Mouse (Mus musculus): ENCODE results near the gene Hmgcs1. TPM values are rescaled to one million over a fixed set of nuclear protein-coding genes. Genes with fewer than 3 reads are reported as not detected.
A peak's percentile ranks its signal among the peaks of the same experiment; 100 is the strongest.

The Hmgcs1 gene
- polyA plus RNA-seq, 1 experiment from 2014 or later: 161 TPM

- H3K27ac ChIP-seq (ENCODE audit: low read depth, low read length): no peak overlapping the region
- WGBS: 79% methylated on average over 7 of the region's 7 CpGs
- no peaks in the 10 kb centered on the region for H3K27me3 ChIP-seq (ENCODE audit: control insufficient read depth, insufficient read depth, low read length)
- H3K4me3 ChIP-seq (ENCODE audit: low read length): no peak overlapping the region
- H3K4me2 ChIP-seq (replicated peaks; ENCODE audit: low read depth, low read length): no peak overlapping the region
- no peaks in the 10 kb centered on the region for H3K36me3 ChIP-seq (ENCODE audit: control insufficient read depth, insufficient read depth, low read length)
- H3K9ac ChIP-seq (ENCODE audit: low read depth, low read length): no peak overlapping the region
- no peak for ATAC-seq (ENCODE audit: low FRiP score, low TSS enrichment)
- H3K4me1 ChIP-seq (ENCODE audit: control insufficient read depth, insufficient read depth, low read length): 0 out of 2 replicates have a peak, but pooled peaks cover 5% of the 10 kb centered on the region
- H3K9me3 ChIP-seq (ENCODE audit: control insufficient read depth, low read length): no peaks in the 10 kb centered on the region
These were observed 39.2 kb downstream of the Hmgcs1 start for GRCm38 (mm10) chr13:119729406-119729805.

DNA sequence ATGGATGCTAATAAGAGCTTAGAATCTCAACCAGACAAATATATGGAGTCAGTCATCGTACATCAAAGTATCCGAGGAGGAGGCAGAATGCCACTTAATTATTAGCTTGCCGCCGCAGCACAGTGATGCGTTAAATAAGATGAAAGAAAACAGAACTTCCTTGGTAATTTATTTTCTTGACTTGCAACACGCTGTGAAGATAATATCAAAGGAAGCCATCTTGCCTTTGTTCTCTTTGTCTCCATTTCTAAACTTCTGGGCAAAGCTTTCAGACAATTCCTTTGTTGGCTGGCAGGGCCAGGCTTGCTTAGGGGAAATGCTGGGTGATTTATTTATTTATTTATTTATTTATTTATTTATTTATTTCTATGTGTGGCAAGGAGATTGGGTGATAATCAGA is 41.3 kb downstream of the Hmgcs1 start:
- no peaks in the 10 kb centered on the region for H3K27me3 ChIP-seq (ENCODE audit: control insufficient read depth, insufficient read depth, low read length)
- no peak overlapping the region for H3K9ac ChIP-seq (ENCODE audit: low read depth, low read length)
- WGBS: 30% methylated on average over 6 of the region's 6 CpGs
- H3K27ac ChIP-seq (ENCODE audit: low read depth, low read length): no peak overlapping the region
- no peak overlapping the region for H3K4me3 ChIP-seq (ENCODE audit: low read length)
- no peaks in the 10 kb centered on the region for H3K9me3 ChIP-seq (ENCODE audit: control insufficient read depth, low read length)
- no peak for ATAC-seq (ENCODE audit: low FRiP score, low TSS enrichment)
- no peak overlapping the region for H3K4me2 ChIP-seq (replicated peaks; ENCODE audit: low read depth, low read length)
- 0 out of 2 replicates have a peak, but pooled peaks cover 5% of the 10 kb centered on the region for H3K4me1 ChIP-seq (ENCODE audit: control insufficient read depth, insufficient read depth, low read length)
- H3K36me3 ChIP-seq (ENCODE audit: control insufficient read depth, insufficient read depth, low read length): no peaks in the 10 kb centered on the region

DNA sequence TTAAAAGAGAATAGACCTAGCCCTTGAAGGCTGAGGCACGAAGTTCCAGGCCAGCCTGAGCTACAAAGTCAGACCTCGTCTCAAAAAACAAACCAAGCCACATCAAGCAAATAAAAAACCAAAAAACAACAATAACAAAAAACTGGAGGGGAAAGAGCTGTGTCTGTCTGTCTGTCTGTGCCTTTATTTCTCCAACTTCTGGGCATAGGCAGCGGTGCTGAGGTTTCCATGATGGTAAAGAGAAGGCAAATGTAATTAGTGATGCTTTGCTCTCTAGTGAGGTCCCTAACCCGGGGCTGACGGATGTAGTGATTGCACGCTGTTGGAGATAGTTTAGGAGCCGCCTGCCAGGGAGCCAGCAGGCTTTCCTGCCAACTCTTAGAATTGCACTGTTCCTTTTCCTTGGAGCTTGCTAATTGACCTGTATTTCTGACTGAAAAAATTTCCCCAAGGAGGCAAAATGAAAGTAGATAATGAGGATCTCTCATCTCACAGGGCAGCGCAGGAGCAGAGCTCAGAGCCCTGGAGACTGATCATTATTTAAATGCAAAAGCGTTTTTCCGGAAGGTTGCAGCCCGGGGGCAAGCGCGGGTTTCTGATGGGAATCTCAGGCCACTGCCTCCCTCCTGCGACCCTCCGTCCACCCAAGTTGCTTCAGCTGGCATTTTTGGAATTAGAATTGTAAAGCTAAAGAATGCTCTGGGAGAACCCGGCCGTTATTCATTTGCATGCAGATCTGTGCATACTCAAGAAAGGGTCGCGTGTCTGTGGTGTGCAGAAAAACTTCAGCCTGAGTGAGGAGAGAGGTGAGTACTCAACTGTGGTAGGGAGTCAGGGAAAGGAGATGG is 51.4 kb downstream of the Hmgcs1 start:
- WGBS: 6% methylated on average over 19 of the region's 19 CpGs

GRCm38 (mm10) chr13:119742711-119743415 is 52.7 kb downstream of the Hmgcs1 start:
- Histone ChIP-seq H3K27me3 (ENCODE audit: control insufficient read depth, insufficient read depth, low read length) (no peaks in the 10 kb centered on the region), H3K4me1 (ENCODE audit: control insufficient read depth, insufficient read depth, low read length) (no peaks in the 10 kb centered on the region), H3K9ac (ENCODE audit: low read depth, low read length) (no peak overlapping the region), H3K36me3 (ENCODE audit: control insufficient read depth, insufficient read depth, low read length) (no peaks in the 10 kb centered on the region), H3K27ac (ENCODE audit: low read depth, low read length) (no peak overlapping the region), H3K4me3 (ENCODE audit: low read length) (no peak overlapping the region), H3K4me2 (replicated peaks; ENCODE audit: low read depth, low read length) (no peak overlapping the region), H3K9me3 (ENCODE audit: control insufficient read depth, low read length) (no peaks in the 10 kb centered on the region)
- ATAC-seq (ENCODE audit: low FRiP score, low TSS enrichment): no peak
- WGBS: 84% methylated on average over 6 of the region's 6 CpGs

More for the DNA sequence above, 51.4 kb downstream of the Hmgcs1 start:
- no peak for ATAC-seq (ENCODE audit: low FRiP score, low TSS enrichment)
- Histone ChIP-seq H3K4me2 (replicated peaks; ENCODE audit: low read depth, low read length) (peak overlapping the region; percentile 38), H3K4me3 (ENCODE audit: low read length) (peak overlapping the region; percentile 18; the same call in 1 of the 2 replicates), H3K9ac (ENCODE audit: low read depth, low read length) (no peak overlapping the region), H3K27me3 (ENCODE audit: control insufficient read depth, insufficient read depth, low read length) (no peaks in the 10 kb centered on the region), H3K36me3 (ENCODE audit: control insufficient read depth, insufficient read depth, low read length) (no peaks in the 10 kb centered on the region), H3K27ac (ENCODE audit: low read depth, low read length) (no peak overlapping the region), H3K4me1 (ENCODE audit: control insufficient read depth, insufficient read depth, low read length) (no peaks in the 10 kb centered on the region), H3K9me3 (ENCODE audit: control insufficient read depth, low read length) (no peaks in the 10 kb centered on the region)

GRCm38 (mm10) chr13:119743470-119743869 is 53.3 kb downstream of the Hmgcs1 start:
- Histone ChIP-seq H3K4me2 (replicated peaks; ENCODE audit: low read depth, low read length) (no peak overlapping the region), H3K9ac (ENCODE audit: low read depth, low read length) (no peak overlapping the region), H3K27me3 (ENCODE audit: control insufficient read depth, insufficient read depth, low read length) (no peaks in the 10 kb centered on the region), H3K4me1 (ENCODE audit: control insufficient read depth, insufficient read depth, low read length) (no peaks in the 10 kb centered on the region), H3K27ac (ENCODE audit: low read depth, low read length) (no peak overlapping the region), H3K4me3 (ENCODE audit: low read length) (no peak overlapping the region), H3K36me3 (ENCODE audit: control insufficient read depth, insufficient read depth, low read length) (no peaks in the 10 kb centered on the region), H3K9me3 (ENCODE audit: control insufficient read depth, low read length) (no peaks in the 10 kb centered on the region)
- WGBS: 86% methylated on average over 3 of the region's 3 CpGs
- no peak for ATAC-seq (ENCODE audit: low FRiP score, low TSS enrichment)

DNA sequence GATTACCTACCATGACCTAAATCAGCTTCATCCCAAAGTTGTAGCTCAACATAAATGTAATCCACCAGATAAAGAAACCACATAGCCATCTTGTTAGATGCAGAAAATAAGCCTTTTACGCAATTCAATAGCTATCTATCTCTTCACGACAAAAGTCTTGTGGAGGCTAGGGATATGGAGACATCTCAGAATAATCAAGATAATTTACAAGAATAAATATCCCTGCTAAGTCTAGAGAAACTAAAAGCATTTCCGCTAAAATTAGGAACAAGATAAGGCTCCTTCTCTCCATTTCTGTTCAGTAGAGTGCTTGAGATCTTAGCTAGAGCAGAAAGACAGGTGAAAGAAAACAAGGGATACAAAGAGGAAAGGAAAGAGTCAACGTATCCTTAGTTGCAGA is 56.8 kb downstream of the Hmgcs1 start:
- H3K9ac ChIP-seq (ENCODE audit: low read depth, low read length): no peak overlapping the region
- no peak for ATAC-seq (ENCODE audit: low FRiP score, low TSS enrichment)
- H3K4me3 ChIP-seq (ENCODE audit: low read length): no peak overlapping the region
- no peaks in the 10 kb centered on the region for H3K27me3 ChIP-seq (ENCODE audit: control insufficient read depth, insufficient read depth, low read length)
- no peak overlapping the region for H3K27ac ChIP-seq (ENCODE audit: low read depth, low read length)
- H3K36me3 ChIP-seq (ENCODE audit: control insufficient read depth, insufficient read depth, low read length): no peaks in the 10 kb centered on the region
- no peaks in the 10 kb centered on the region for H3K4me1 ChIP-seq (ENCODE audit: control insufficient read depth, insufficient read depth, low read length)
- H3K4me2 ChIP-seq (replicated peaks; ENCODE audit: low read depth, low read length): no peak overlapping the region
- H3K9me3 ChIP-seq (ENCODE audit: control insufficient read depth, low read length): no peaks in the 10 kb centered on the region
- 91% methylated on average over 4 of the region's 4 CpGs for WGBS

- ATAC-seq (ENCODE audit: low FRiP score, low TSS enrichment): no peak
- peaks cover 7% of the 10 kb centered on the region; the same call in 1 of the 2 replicates for H3K4me1 ChIP-seq (ENCODE audit: control insufficient read depth, insufficient read depth, low read length)
- H3K9ac ChIP-seq (ENCODE audit: low read depth, low read length): no peak overlapping the region
- no peak overlapping the region for H3K27ac ChIP-seq (ENCODE audit: low read depth, low read length)
- H3K27me3 ChIP-seq (ENCODE audit: control insufficient read depth, insufficient read depth, low read length): no peaks in the 10 kb centered on the region
- WGBS: 60% methylated on average over 9 of the region's 9 CpGs
- H3K9me3 ChIP-seq (ENCODE audit: control insufficient read depth, low read length): no peaks in the 10 kb centered on the region
- no peak overlapping the region for H3K4me3 ChIP-seq (ENCODE audit: low read length)
- no peaks in the 10 kb centered on the region for H3K36me3 ChIP-seq (ENCODE audit: control insufficient read depth, insufficient read depth, low read length)
- H3K4me2 ChIP-seq (replicated peaks; ENCODE audit: low read depth, low read length): no peak overlapping the region
These were observed 63.9 kb downstream of the Hmgcs1 start for GRCm38 (mm10) chr13:119753859-119754634.

DNA sequence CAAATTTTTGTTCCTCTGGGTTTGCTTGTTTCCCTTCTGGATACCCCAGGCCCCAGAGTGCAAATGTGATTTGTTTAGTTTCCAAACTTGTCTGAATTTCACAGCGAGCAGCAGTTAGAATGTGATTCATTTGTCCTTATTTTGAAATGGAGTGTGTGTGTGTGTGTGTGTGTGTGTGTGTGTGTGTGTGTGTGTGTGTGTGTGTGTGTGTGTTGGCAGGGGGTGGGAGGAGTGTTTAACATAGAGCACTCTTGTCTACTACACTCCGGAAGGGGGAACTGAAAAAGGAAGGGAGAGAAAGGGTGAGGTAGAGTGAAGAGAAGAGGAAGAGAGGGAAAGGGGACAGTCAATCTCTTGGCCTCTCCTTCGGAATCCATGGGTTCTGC is 64.4 kb downstream of the Hmgcs1 start:
- Histone ChIP-seq H3K9ac (ENCODE audit: low read depth, low read length) (no peak overlapping the region), H3K4me2 (replicated peaks; ENCODE audit: low read depth, low read length) (no peak overlapping the region; the same call in 1 of the 2 replicates), H3K27ac (ENCODE audit: low read depth, low read length) (no peak overlapping the region), H3K36me3 (ENCODE audit: control insufficient read depth, insufficient read depth, low read length) (no peaks in the 10 kb centered on the region), H3K4me1 (ENCODE audit: control insufficient read depth, insufficient read depth, low read length) (peaks cover 7% of the 10 kb centered on the region; the same call in 1 of the 2 replicates), H3K9me3 (ENCODE audit: control insufficient read depth, low read length) (no peaks in the 10 kb centered on the region), H3K4me3 (ENCODE audit: low read length) (no peak overlapping the region; the same call in 1 of the 2 replicates), H3K27me3 (ENCODE audit: control insufficient read depth, insufficient read depth, low read length) (no peaks in the 10 kb centered on the region)
- no peak for ATAC-seq (ENCODE audit: low FRiP score, low TSS enrichment)
- WGBS: 24% methylated on average over 3 of the region's 3 CpGs

Measured in kidney, embryonic 14.5 days (tissue).